Mouse (Mus musculus) cerebellum, adult 2 months (tissue): ENCODE data around the gene Aldh9a1.

Experiments used
- CTCF ChIP-seq: fragments of 200-500 bp; IDR thresholded peaks from 2 replicates; pipeline ENCODE4 v1.5.1; 2011; ENCODE audit warnings: low read depth, mild to moderate bottlenecking, control low read depth, low read length, moderate library complexity, borderline replicate concordance; ENCODE audit not compliant: insufficient read depth
- POLR2A ChIP-seq: fragments of 200-500 bp; IDR thresholded peaks from 2 replicates; pipeline ENCODE4 v1.6.1; 2011; ENCODE audit warnings: low read length, control low read depth, borderline replicate concordance; ENCODE audit not compliant: insufficient read depth

GRCm38 (mm10) chr1:167357387-167357786 lies 7.6 kb downstream of the Aldh9a1 start:
- TF ChIP-seq POLR2A (no peak), CTCF (no peak)
